Mouse (Mus musculus): Measurements from ENCODE around the gene Nfkbib. TPM values are rescaled to one million over a fixed set of nuclear protein-coding genes. Genes with fewer than 3 reads are reported as not detected.

The Nfkbib gene
- polyA plus RNA-seq (2015; fragmentation: Nextera tagmentation; extraction: Ambion mirVana), result 34.7 and 41.0 TPM in 2 replicates

GRCm38 (mm10) chr7:28767462-28767965, at the start of gene Nfkbib:
Gene Nfkbib (minus strand): TSS chr7:28767512.
- Histone ChIP-seq H3K9ac (ENCODE audit: low read length) (peak within 1 kb of the TSS; percentile 87), H3K4me2 (ENCODE audit: low read depth, low read length) (peak within 1 kb of the TSS; percentile 89), H3K27me3 (ENCODE audit: control insufficient read depth, insufficient read depth, low read length) (no peaks in the 10 kb centered on the region), H3K36me3 (ENCODE audit: control insufficient read depth, insufficient read depth) (0 out of 2 replicates have a peak, but pooled peaks cover 4% of the 10 kb centered on the region), H3K4me3 (ENCODE audit: low read length) (peak within 1 kb of the TSS; percentile 90), H3K9me3 (replicated peaks; ENCODE audit: control insufficient read depth, low read length) (no peaks in the 10 kb centered on the region), H3K27ac (ENCODE audit: low read length) (peak within 1 kb of the TSS; percentile 25; the same call in 1 of the 2 replicates), H3K4me1 (ENCODE audit: control insufficient read depth, insufficient read depth, low read length) (peaks cover 15% of the 10 kb centered on the region)
- 67% methylated on average over 7 of the region's 7 CpGs for WGBS
- ATAC-seq (replicated peaks; ENCODE audit: extremely low read depth, insufficient read depth, low FRiP score), result no peak

GRCm38 (mm10) chr7:28816920-28817319, 49.6 kb upstream of the Nfkbib start:
- H3K4me1 ChIP-seq (ENCODE audit: control insufficient read depth, insufficient read depth, low read length), result peaks cover 58% of the 10 kb centered on the region
- H3K4me3 ChIP-seq (ENCODE audit: low read length), result no peak overlapping the region
- no peak for ATAC-seq (replicated peaks; ENCODE audit: extremely low read depth, insufficient read depth, low FRiP score)
- no peak overlapping the region for H3K4me2 ChIP-seq (ENCODE audit: low read depth, low read length)
- no peaks in the 10 kb centered on the region for H3K27me3 ChIP-seq (ENCODE audit: control insufficient read depth, insufficient read depth, low read length)
- 87% methylated on average over 10 of the region's 10 CpGs for WGBS
- peaks cover 87% of the 10 kb centered on the region for H3K36me3 ChIP-seq (ENCODE audit: control insufficient read depth, insufficient read depth)
- H3K9me3 ChIP-seq (replicated peaks; ENCODE audit: control insufficient read depth, low read length), result no peaks in the 10 kb centered on the region
- H3K9ac ChIP-seq (ENCODE audit: low read length), result peak overlapping the region; percentile 2; the same call in 1 of the 2 replicates
- H3K27ac ChIP-seq (ENCODE audit: low read length), result no peak overlapping the region

- no peaks in the 10 kb centered on the region for H3K9me3 ChIP-seq (replicated peaks; ENCODE audit: control insufficient read depth, low read length)
- no peak overlapping the region for H3K9ac ChIP-seq (ENCODE audit: low read length)
- no peak overlapping the region for H3K27ac ChIP-seq (ENCODE audit: low read length)
- ATAC-seq (replicated peaks; ENCODE audit: extremely low read depth, insufficient read depth, low FRiP score), result no peak
- H3K4me2 ChIP-seq (ENCODE audit: low read depth, low read length), result no peak overlapping the region
- 78% methylated on average over 9 of the region's 9 CpGs for WGBS
- no peak overlapping the region for H3K4me3 ChIP-seq (ENCODE audit: low read length)
- no peaks in the 10 kb centered on the region for H3K27me3 ChIP-seq (ENCODE audit: control insufficient read depth, insufficient read depth, low read length)
- peaks cover 56% of the 10 kb centered on the region for H3K4me1 ChIP-seq (ENCODE audit: control insufficient read depth, insufficient read depth, low read length)
- peaks cover 81% of the 10 kb centered on the region for H3K36me3 ChIP-seq (ENCODE audit: control insufficient read depth, insufficient read depth)
Measured at GRCm38 (mm10) chr7:28816201-28816600, 48.9 kb upstream of the Nfkbib start.

GRCm38 (mm10) chr7:28815230-28815629, 47.9 kb upstream of the Nfkbib start:
- peaks cover 72% of the 10 kb centered on the region for H3K36me3 ChIP-seq (ENCODE audit: control insufficient read depth, insufficient read depth)
- H3K9me3 ChIP-seq (replicated peaks; ENCODE audit: control insufficient read depth, low read length), result no peaks in the 10 kb centered on the region
- no peak overlapping the region for H3K27ac ChIP-seq (ENCODE audit: low read length)
- no peak overlapping the region for H3K4me3 ChIP-seq (ENCODE audit: low read length)
- 84% methylated on average over 9 of the region's 9 CpGs for WGBS
- no peak for ATAC-seq (replicated peaks; ENCODE audit: extremely low read depth, insufficient read depth, low FRiP score)
- no peak overlapping the region for H3K9ac ChIP-seq (ENCODE audit: low read length)
- peaks cover 47% of the 10 kb centered on the region for H3K4me1 ChIP-seq (ENCODE audit: control insufficient read depth, insufficient read depth, low read length)
- H3K4me2 ChIP-seq (ENCODE audit: low read depth, low read length), result no peak overlapping the region
- H3K27me3 ChIP-seq (ENCODE audit: control insufficient read depth, insufficient read depth, low read length), result no peaks in the 10 kb centered on the region

GRCm38 (mm10) chr7:28814306-28815034, 47.2 kb upstream of the Nfkbib start:
- Histone ChIP-seq H3K27me3 (ENCODE audit: control insufficient read depth, insufficient read depth, low read length) (no peaks in the 10 kb centered on the region), H3K36me3 (ENCODE audit: control insufficient read depth, insufficient read depth) (peaks cover 65% of the 10 kb centered on the region), H3K27ac (ENCODE audit: low read length) (no peak overlapping the region), H3K4me3 (ENCODE audit: low read length) (no peak overlapping the region), H3K9me3 (replicated peaks; ENCODE audit: control insufficient read depth, low read length) (no peaks in the 10 kb centered on the region), H3K9ac (ENCODE audit: low read length) (no peak overlapping the region), H3K4me1 (ENCODE audit: control insufficient read depth, insufficient read depth, low read length) (peaks cover 41% of the 10 kb centered on the region), H3K4me2 (ENCODE audit: low read depth, low read length) (no peak overlapping the region)
- ATAC-seq (replicated peaks; ENCODE audit: extremely low read depth, insufficient read depth, low FRiP score), result no peak
- WGBS, result 54% methylated on average over 5 of the region's 5 CpGs

GRCm38 (mm10) chr7:28812949-28813348, 45.6 kb upstream of the Nfkbib start:
- peak overlapping the region; percentile 84 for H3K4me3 ChIP-seq (ENCODE audit: low read length)
- no peaks in the 10 kb centered on the region for H3K9me3 ChIP-seq (replicated peaks; ENCODE audit: control insufficient read depth, low read length)
- H3K4me2 ChIP-seq (ENCODE audit: low read depth, low read length), result peak overlapping the region; percentile 81
- H3K4me1 ChIP-seq (ENCODE audit: control insufficient read depth, insufficient read depth, low read length), result peaks cover 40% of the 10 kb centered on the region
- no peaks in the 10 kb centered on the region for H3K27me3 ChIP-seq (ENCODE audit: control insufficient read depth, insufficient read depth, low read length)
- H3K36me3 ChIP-seq (ENCODE audit: control insufficient read depth, insufficient read depth), result peaks cover 53% of the 10 kb centered on the region
- 56% methylated on average over 5 of the region's 5 CpGs for WGBS
- no peak for ATAC-seq (replicated peaks; ENCODE audit: extremely low read depth, insufficient read depth, low FRiP score)
- H3K27ac ChIP-seq (ENCODE audit: low read length), result peak overlapping the region; percentile 64
- H3K9ac ChIP-seq (ENCODE audit: low read length), result peak overlapping the region; percentile 95

GRCm38 (mm10) chr7:28812436-28812835, 45.1 kb upstream of the Nfkbib start:
- WGBS, result 35% methylated on average over 4 of the region's 4 CpGs
- H3K4me1 ChIP-seq (ENCODE audit: control insufficient read depth, insufficient read depth, low read length), result peaks cover 44% of the 10 kb centered on the region
- H3K27me3 ChIP-seq (ENCODE audit: control insufficient read depth, insufficient read depth, low read length), result no peaks in the 10 kb centered on the region
- peaks cover 48% of the 10 kb centered on the region for H3K36me3 ChIP-seq (ENCODE audit: control insufficient read depth, insufficient read depth)
- H3K4me2 ChIP-seq (ENCODE audit: low read depth, low read length), result peak overlapping the region; percentile 81
- ATAC-seq (replicated peaks; ENCODE audit: extremely low read depth, insufficient read depth, low FRiP score), result no peak
- H3K27ac ChIP-seq (ENCODE audit: low read length), result peak overlapping the region; percentile 64
- no peaks in the 10 kb centered on the region for H3K9me3 ChIP-seq (replicated peaks; ENCODE audit: control insufficient read depth, low read length)
- peak overlapping the region; percentile 84 for H3K4me3 ChIP-seq (ENCODE audit: low read length)
- peak overlapping the region; percentile 95 for H3K9ac ChIP-seq (ENCODE audit: low read length)

GRCm38 (mm10) chr7:28811640-28812275, 44.4 kb upstream of the Nfkbib start:
- ATAC-seq (replicated peaks; ENCODE audit: extremely low read depth, insufficient read depth, low FRiP score), result no peak
- Histone ChIP-seq H3K9me3 (replicated peaks; ENCODE audit: control insufficient read depth, low read length) (no peaks in the 10 kb centered on the region), H3K36me3 (ENCODE audit: control insufficient read depth, insufficient read depth) (peaks cover 42% of the 10 kb centered on the region), H3K4me3 (ENCODE audit: low read length) (peak overlapping the region; percentile 84), H3K9ac (ENCODE audit: low read length) (peak overlapping the region; percentile 95), H3K27ac (ENCODE audit: low read length) (peak overlapping the region; percentile 99), H3K27me3 (ENCODE audit: control insufficient read depth, insufficient read depth, low read length) (no peaks in the 10 kb centered on the region), H3K4me2 (ENCODE audit: low read depth, low read length) (peak overlapping the region; percentile 81), H3K4me1 (ENCODE audit: control insufficient read depth, insufficient read depth, low read length) (peaks cover 40% of the 10 kb centered on the region)
- WGBS, result 2% methylated on average over 7 of the region's 7 CpGs

GRCm38 (mm10) chr7:28811228-28811627, 43.9 kb upstream of the Nfkbib start:
- Histone ChIP-seq H3K4me3 (ENCODE audit: low read length) (peak overlapping the region; percentile 84), H3K36me3 (ENCODE audit: control insufficient read depth, insufficient read depth) (peaks cover 36% of the 10 kb centered on the region), H3K27ac (ENCODE audit: low read length) (peak overlapping the region; percentile 99), H3K4me2 (ENCODE audit: low read depth, low read length) (peak overlapping the region; percentile 81), H3K9me3 (replicated peaks; ENCODE audit: control insufficient read depth, low read length) (no peaks in the 10 kb centered on the region), H3K27me3 (ENCODE audit: control insufficient read depth, insufficient read depth, low read length) (no peaks in the 10 kb centered on the region), H3K4me1 (ENCODE audit: control insufficient read depth, insufficient read depth, low read length) (peaks cover 39% of the 10 kb centered on the region), H3K9ac (ENCODE audit: low read length) (peak overlapping the region; percentile 95)
- peak; percentile 46 for ATAC-seq (replicated peaks; ENCODE audit: extremely low read depth, insufficient read depth, low FRiP score)
- under 1% methylated on average over 40 of the region's 40 CpGs for WGBS
